Mouse (Mus musculus) stomach, adult 2 months (tissue): Measurements from ENCODE around the gene Cdc20b. TPM values are rescaled to one million over a fixed set of nuclear protein-coding genes. Genes with fewer than 3 reads are reported as not detected.

Experiments used
- polyA plus RNA-seq: library from polyadenylated mRNA; depleted of rRNA; stranded (reverse); fragments of >200 nt; gene quantifications from 2 replicates; pipeline ENCODE4 v1.2.3, GENCODE M21; 2012; rRNA removed

Cdc20b gene
- polyA plus RNA-seq = not detected in 2 replicates

GRCm38 (mm10) chr13:113034950-113035421 lies at the start of gene Cdc20b:
Cdc20b (plus strand) TSS chr13:113035111.

GRCm38 (mm10) chr13:112987532-112987943 lies 47.4 kb upstream of the Cdc20b start, which contains the start of gene Ccno:
Ccno (plus strand) TSS chr13:112987802.

GRCm38 (mm10) chr13:112993531-112994152 lies 41.3 kb upstream of the Cdc20b start, which contains the start of gene Mcidas:
Mcidas (plus strand) TSS chr13:112993845.

GRCm38 (mm10) chr13:113046211-113046883 lies 11.4 kb downstream of the Cdc20b start, which contains the start of gene Gpx8:
Gpx8 (minus strand) TSS chr13:113046410.

GRCm38 (mm10) chr13:113100879-113101278 lies 66.0 kb downstream of the Cdc20b start, which contains the start of gene Gzma:
Gzma (minus strand) TSS chr13:113100981.

Other genes starting within 250 kb of the Cdc20b start
- gene Plpp1, start 234.3 kb upstream of the Cdc20b start, polyA plus RNA-seq = 29.1 and 35.4 TPM in 2 replicates
- 0.29 and 0.89 TPM in 2 replicates for gene Mtrex, start 107.7 kb upstream of the Cdc20b start, polyA plus RNA-seq
- 0.33 and 0.69 TPM in 2 replicates for gene Dhx29, start 107.7 kb upstream of the Cdc20b start, polyA plus RNA-seq
- gene Ccno, start 47.3 kb upstream of the Cdc20b start, polyA plus RNA-seq = 0.30 and 0.43 TPM in 2 replicates
- 0.14 TPM in 1 of 2 replicates, not detected in the other for gene Mcidas, start 41.3 kb upstream of the Cdc20b start, polyA plus RNA-seq
- 0.13 and 0.27 TPM in 2 replicates for gene Gpx8, start 11.3 kb downstream of the Cdc20b start, polyA plus RNA-seq
- not detected in 2 replicates for gene Gzma, start 65.9 kb downstream of the Cdc20b start, polyA plus RNA-seq
- 1.6 and 2.5 TPM in 2 replicates for gene Esm1, start 174.5 kb downstream of the Cdc20b start, polyA plus RNA-seq
- gene Gzmk, start 190.8 kb downstream of the Cdc20b start, polyA plus RNA-seq = not detected in 2 replicates